Mouse (Mus musculus) urinary bladder, postnatal 36 days (tissue): Measurements from ENCODE around the gene Glrx3.

ENCODE experiments used
- DNase-seq, 2 experiments: peaks; one replicate each; pipeline ENCODE4 v3.0.0; 2022; ENCODE audit warnings: low spot score in 2 of 2, mixed read lengths in 1 of 2

The Glrx3 gene

GRCm38 (mm10) chr7:137472149-137472548, 34.7 kb downstream of the Glrx3 start:
- no peak for DNase-seq

GRCm38 (mm10) chr7:137477950-137478620, 40.7 kb downstream of the Glrx3 start:
- DNase-seq: peak; percentile 94

- DNase-seq: no peak
These were observed 41.2 kb downstream of the Glrx3 start for GRCm38 (mm10) chr7:137478621-137478982.

- DNase-seq: no peak
These were observed 43.4 kb downstream of the Glrx3 start for GRCm38 (mm10) chr7:137480839-137481238.

- no peak for DNase-seq
These were observed 46.6 kb downstream of the Glrx3 start for GRCm38 (mm10) chr7:137483987-137484386.

GRCm38 (mm10) chr7:137488391-137488790, 51.0 kb downstream of the Glrx3 start:
- no peak for DNase-seq

GRCm38 (mm10) chr7:137490711-137491110, 53.3 kb downstream of the Glrx3 start:
- DNase-seq: no peak

GRCm38 (mm10) chr7:137492307-137492973, 55.0 kb downstream of the Glrx3 start:
- no peak for DNase-seq

GRCm38 (mm10) chr7:137498736-137499135, 61.3 kb downstream of the Glrx3 start:
- no peak for DNase-seq

- DNase-seq: peak; percentile 10 to 13
These were observed 80.2 kb downstream of the Glrx3 start for GRCm38 (mm10) chr7:137517588-137517987.

- peak; percentile 33 to 52 for DNase-seq
These were observed 80.7 kb downstream of the Glrx3 start for GRCm38 (mm10) chr7:137518028-137518576.
